18 mouse cellular contexts compared by ENCODE assay signal in the genomic region with DNA sequence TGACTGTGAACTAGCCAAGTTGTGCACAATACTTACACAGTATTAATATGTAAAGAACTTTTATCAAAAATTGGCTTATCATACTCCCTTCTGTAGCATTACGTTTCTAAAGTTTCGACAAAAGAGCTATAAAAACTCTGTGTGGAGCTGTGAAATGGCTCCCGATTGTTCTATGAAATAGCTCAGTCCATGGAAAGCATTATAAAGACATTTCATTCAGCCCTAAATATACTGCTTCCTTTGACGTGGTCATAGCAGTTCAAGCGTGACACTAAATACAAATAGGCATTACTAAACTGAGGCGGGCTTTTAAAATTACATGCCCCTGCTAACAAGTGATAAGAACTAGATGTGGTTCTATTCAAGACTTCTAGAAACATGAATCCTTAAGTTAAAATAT.
"Had no signal": no experiment of that assay in that cellular context is flagged by ENCODE, and none has a peak within 500 bp of the region (broad histone marks: within the 10 kb centered on the region; RNA-seq: fewer than 3 reads in every experiment).

No protein-coding gene starts in this region.

- H3K4me2 ChIP-seq: liver, embryonic 11.5 days; liver, embryonic 13.5 days; liver, embryonic 15.5 days; lung, embryonic 15.5 days; neural tube, embryonic 12.5 days; stomach, embryonic 15.5 days had no signal

- H3K27me3 ChIP-seq: liver, embryonic 13.5 days; liver, embryonic 15.5 days; lung, embryonic 15.5 days; megakaryocyte, embryonic 14.5 days; neural tube, embryonic 12.5 days; stomach, embryonic 15.5 days had no signal

- DNase-seq: liver, embryonic 13.5 days; liver, postnatal 0 days; lung, adult 2 months; lung, postnatal 14 days; lung, postnatal 36 days; right cerebral cortex, postnatal 14 days; thymus, adult 2 months; thymus, postnatal 25 days; thymus, postnatal 4 days had no signal

- H3K4me3 ChIP-seq: liver, embryonic 13.5 days; liver, embryonic 15.5 days; lung, embryonic 15.5 days; megakaryocyte, embryonic 14.5 days; neural tube, embryonic 12.5 days; stomach, embryonic 15.5 days had no signal

- H3K36me3 ChIP-seq: liver, embryonic 13.5 days; liver, embryonic 15.5 days; lung, embryonic 15.5 days; neural tube, embryonic 12.5 days; stomach, embryonic 15.5 days had no signal

- H3K9ac ChIP-seq: liver, embryonic 13.5 days; liver, embryonic 15.5 days; liver, postnatal 0 days; lung, embryonic 15.5 days; neural tube, embryonic 12.5 days; stomach, embryonic 15.5 days had no signal

- H3K9me3 ChIP-seq: liver, embryonic 13.5 days; liver, embryonic 15.5 days; lung, embryonic 15.5 days; megakaryocyte, embryonic 14.5 days; neural tube, embryonic 12.5 days; stomach, embryonic 15.5 days had no signal

- ATAC-seq: liver, postnatal 0 days; lung, postnatal 0 days had no signal

- H3K27ac ChIP-seq: liver, embryonic 13.5 days; liver, embryonic 15.5 days; lung, embryonic 15.5 days; macrophage; neural tube, embryonic 12.5 days; stomach, embryonic 15.5 days; stomach, postnatal 0 days had no signal

- H3K4me1 ChIP-seq: liver, embryonic 13.5 days; liver, embryonic 15.5 days; lung, embryonic 15.5 days; megakaryocyte, embryonic 14.5 days; neural tube, embryonic 12.5 days; stomach, embryonic 15.5 days had no signal
